Mouse (Mus musculus) c-Kit-positive CD71-positive TER-119-positive erythroid progenitor cells, embryonic 14.5 days (primary cell): ENCODE results near the gene Aifm3.

Experiments used
- DNase-seq: peaks from one replicate; pipeline ENCODE4 v3.0.0-alpha.2; 2013; ENCODE audit warnings: low spot score

Gene Aifm3

GRCm38 (mm10) chr16:17553910-17554685, 64.7 kb downstream of the Aifm3 start:
- peak; percentile 72 for DNase-seq

- peak; percentile 65 for DNase-seq
Measured at GRCm38 (mm10) chr16:17554702-17555101, 65.3 kb downstream of the Aifm3 start.

- DNase-seq: no peak
Measured at GRCm38 (mm10) chr16:17556180-17556579, 66.8 kb downstream of the Aifm3 start.

GRCm38 (mm10) chr16:17556907-17557306, 67.5 kb downstream of the Aifm3 start:
- no peak for DNase-seq
